Mouse (Mus musculus): Measurements from ENCODE around the gene Dapl1. TPM values are rescaled to one million over a fixed set of nuclear protein-coding genes. Genes with fewer than 3 reads are reported as not detected.

Gene Dapl1
- polyA plus RNA-seq, 1 experiment from 2014 or later = not detected

DNA sequence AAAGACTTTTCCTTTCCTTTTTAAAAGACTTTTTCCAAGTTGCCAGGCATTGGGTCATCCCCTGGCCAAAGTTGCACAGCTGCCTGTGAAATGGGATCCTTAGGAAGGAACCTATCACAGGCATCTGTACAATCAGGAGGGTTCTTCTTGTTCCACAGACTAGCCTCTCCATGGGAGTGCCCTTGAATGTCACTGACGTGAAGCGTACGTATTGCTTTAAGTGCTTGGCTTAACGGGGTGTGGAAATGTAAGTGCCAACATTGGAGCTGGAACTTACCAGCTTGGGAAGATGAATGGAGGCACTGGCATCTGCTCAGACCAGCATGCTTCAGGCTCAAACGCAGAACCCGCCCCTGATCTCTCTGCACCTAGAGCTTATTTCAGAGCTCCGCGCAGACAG, 14.7 kb downstream of the Dapl1 start:
- H3K36me3 ChIP-seq (ENCODE audit: inconsistent target) = no peaks in the 10 kb centered on the region
- 97% methylated on average over 8 of the region's 8 CpGs for WGBS (ENCODE audit: missing documents)
- no peaks in the 10 kb centered on the region for H3K79me2 ChIP-seq (ENCODE audit: inconsistent target)
- no peak overlapping the region for H3K27ac ChIP-seq
- no peak overlapping the region for H3K4me3 ChIP-seq (ENCODE audit: inconsistent target)

DNA sequence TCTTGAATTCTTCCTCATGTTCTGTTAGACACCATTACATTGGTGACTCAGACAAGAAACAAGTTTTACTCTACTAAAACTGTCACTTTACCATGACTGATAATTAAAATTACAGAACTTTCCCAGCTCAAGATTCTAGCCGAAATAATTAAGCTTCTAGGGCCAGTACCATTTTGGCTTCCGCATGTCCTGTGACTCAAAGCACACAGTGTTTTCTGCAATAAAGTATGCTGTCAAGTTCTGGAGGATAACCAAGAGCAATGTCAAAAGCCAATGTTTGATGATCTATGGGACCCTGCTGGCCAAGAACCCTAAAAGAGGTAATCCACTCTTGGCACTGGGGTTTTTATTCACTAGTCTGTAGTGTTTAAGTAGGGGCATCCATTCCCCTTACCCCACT, 15.3 kb downstream of the Dapl1 start:
- no peaks in the 10 kb centered on the region for H3K36me3 ChIP-seq (ENCODE audit: inconsistent target)
- WGBS (ENCODE audit: missing documents) = 100% methylated on average over 2 of the region's 2 CpGs

DNA sequence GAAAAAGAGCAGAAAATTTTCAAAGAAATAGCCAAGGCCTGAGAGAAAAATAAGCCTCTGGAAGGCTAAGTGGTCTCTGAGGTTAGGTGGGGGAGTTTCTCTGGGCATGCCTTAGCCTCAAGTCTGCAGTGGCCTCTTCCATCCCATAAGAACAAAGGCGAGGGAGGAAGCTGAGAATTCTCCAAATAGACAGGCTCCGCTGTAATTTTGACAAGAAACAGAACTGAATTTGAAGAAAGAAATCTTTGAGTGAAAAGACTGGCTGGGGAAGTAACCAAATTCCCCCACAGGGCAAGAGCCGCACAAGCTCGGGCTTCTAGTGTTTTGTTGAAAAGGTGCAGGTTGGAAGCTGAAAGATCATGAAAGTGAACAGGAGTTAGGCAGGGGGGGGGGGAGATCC, 24.6 kb downstream of the Dapl1 start:
- Histone ChIP-seq H3K79me2 (ENCODE audit: inconsistent target) (no peaks in the 10 kb centered on the region), H3K36me3 (ENCODE audit: inconsistent target) (no peaks in the 10 kb centered on the region), H3K4me3 (ENCODE audit: inconsistent target) (no peak overlapping the region), H3K27ac (no peak overlapping the region)
- WGBS (ENCODE audit: missing documents) = 89% methylated on average over 4 of the region's 4 CpGs

More for the DNA sequence above, 15.3 kb downstream of the Dapl1 start:
- no peaks in the 10 kb centered on the region for H3K79me2 ChIP-seq (ENCODE audit: inconsistent target)
- no peak overlapping the region for H3K4me3 ChIP-seq (ENCODE audit: inconsistent target)
- no peak overlapping the region for H3K27ac ChIP-seq

GRCm38 (mm10) chr2:59510416-59510815, 26.0 kb downstream of the Dapl1 start:
- H3K27ac ChIP-seq = no peak overlapping the region
- WGBS (ENCODE audit: missing documents) = 82% methylated on average over 9 of the region's 9 CpGs
- no peak overlapping the region for H3K4me3 ChIP-seq (ENCODE audit: inconsistent target)
- no peaks in the 10 kb centered on the region for H3K36me3 ChIP-seq (ENCODE audit: inconsistent target)
- no peaks in the 10 kb centered on the region for H3K79me2 ChIP-seq (ENCODE audit: inconsistent target)

GRCm38 (mm10) chr2:59510882-59511281, 26.4 kb downstream of the Dapl1 start:
- Histone ChIP-seq H3K36me3 (ENCODE audit: inconsistent target) (no peaks in the 10 kb centered on the region), H3K4me3 (ENCODE audit: inconsistent target) (no peak overlapping the region), H3K79me2 (ENCODE audit: inconsistent target) (no peaks in the 10 kb centered on the region), H3K27ac (no peak overlapping the region)
- 75% methylated on average over 6 of the region's 6 CpGs for WGBS (ENCODE audit: missing documents)

GRCm38 (mm10) chr2:59520663-59521062, 36.2 kb downstream of the Dapl1 start:
- WGBS (ENCODE audit: missing documents) = 86% methylated on average over 10 of the region's 10 CpGs
- no peak overlapping the region for H3K4me3 ChIP-seq (ENCODE audit: inconsistent target)
- H3K79me2 ChIP-seq (ENCODE audit: inconsistent target) = no peaks in the 10 kb centered on the region
- H3K27ac ChIP-seq = no peak overlapping the region
- H3K36me3 ChIP-seq (ENCODE audit: inconsistent target) = no peaks in the 10 kb centered on the region

DNA sequence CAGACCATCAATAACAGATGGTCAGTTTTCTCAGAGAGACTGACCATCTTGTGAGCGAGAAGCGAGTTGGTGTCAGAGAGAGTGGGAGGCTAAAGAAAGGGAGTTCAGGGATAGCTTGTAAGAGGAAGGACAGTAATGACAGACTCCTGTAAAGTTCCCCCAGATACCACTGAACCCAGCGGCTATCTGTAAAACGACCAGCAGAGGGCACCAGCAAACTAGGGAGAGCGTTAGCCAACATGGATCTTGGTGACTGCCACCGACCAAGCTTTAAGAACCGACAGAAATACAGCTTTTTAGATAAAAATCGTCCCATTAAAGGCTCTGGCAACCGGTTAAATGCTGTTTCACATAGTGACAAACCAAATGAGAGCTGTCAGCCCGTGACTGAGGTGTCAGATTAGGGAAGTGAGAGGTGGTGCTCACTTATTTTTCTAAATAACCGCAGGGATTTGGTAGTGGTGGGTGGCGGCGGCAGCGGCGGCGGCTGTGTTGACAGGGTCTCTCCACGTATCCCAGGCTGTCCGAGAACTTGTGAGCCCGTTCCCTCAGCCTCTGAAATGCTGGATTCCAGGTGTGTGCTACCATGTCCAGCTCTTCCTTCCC, 37.7 kb downstream of the Dapl1 start:
- H3K4me3 ChIP-seq (ENCODE audit: inconsistent target) = no peak overlapping the region
- H3K36me3 ChIP-seq (ENCODE audit: inconsistent target) = no peaks in the 10 kb centered on the region
- H3K79me2 ChIP-seq (ENCODE audit: inconsistent target) = no peaks in the 10 kb centered on the region
- 12% methylated on average over 14 of the region's 19 CpGs for WGBS (ENCODE audit: missing documents)
- H3K27ac ChIP-seq = no peak overlapping the region

GRCm38 (mm10) chr2:59523526-59523925, 39.1 kb downstream of the Dapl1 start:
- Histone ChIP-seq H3K4me3 (ENCODE audit: inconsistent target) (no peak overlapping the region), H3K27ac (no peak overlapping the region), H3K36me3 (ENCODE audit: inconsistent target) (no peaks in the 10 kb centered on the region), H3K79me2 (ENCODE audit: inconsistent target) (no peaks in the 10 kb centered on the region)
- WGBS (ENCODE audit: missing documents) = 79% methylated on average over 3 of the region's 3 CpGs

DNA sequence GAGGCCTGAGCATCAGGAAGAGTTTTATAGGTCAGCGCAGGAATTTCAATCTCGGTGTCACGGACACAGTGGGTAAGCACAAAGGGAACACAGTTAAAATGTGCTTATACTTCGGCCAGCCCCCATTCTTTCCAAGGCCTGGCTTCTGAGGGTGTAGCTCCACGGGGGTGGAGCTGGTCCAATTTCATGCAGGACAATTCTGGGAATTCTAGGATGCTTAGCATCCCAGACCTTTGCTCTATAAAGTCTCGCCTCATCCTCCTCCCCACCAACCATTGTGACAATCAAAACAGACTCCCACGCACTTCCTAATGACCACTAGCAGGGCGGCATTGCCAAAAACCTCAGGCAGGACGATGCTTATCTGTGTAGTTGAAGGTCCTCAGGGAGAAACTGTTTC, 42.4 kb downstream of the Dapl1 start:
- no peak overlapping the region for H3K4me3 ChIP-seq (ENCODE audit: inconsistent target)
- 88% methylated on average over 9 of the region's 9 CpGs for WGBS (ENCODE audit: missing documents)
- no peaks in the 10 kb centered on the region for H3K79me2 ChIP-seq (ENCODE audit: inconsistent target)
- no peaks in the 10 kb centered on the region for H3K36me3 ChIP-seq (ENCODE audit: inconsistent target)
- H3K27ac ChIP-seq = no peak overlapping the region

GRCm38 (mm10) chr2:59529574-59530080, 45.2 kb downstream of the Dapl1 start:
- Histone ChIP-seq H3K4me3 (ENCODE audit: inconsistent target) (no peak overlapping the region), H3K79me2 (ENCODE audit: inconsistent target) (no peaks in the 10 kb centered on the region), H3K36me3 (ENCODE audit: inconsistent target) (no peaks in the 10 kb centered on the region), H3K27ac (no peak overlapping the region)
- WGBS (ENCODE audit: missing documents) = 43% methylated on average over 17 of the region's 17 CpGs

GRCm38 (mm10) chr2:59530811-59531210, 46.4 kb downstream of the Dapl1 start:
- WGBS (ENCODE audit: missing documents) = 93% methylated on average over 3 of the region's 3 CpGs
- Histone ChIP-seq H3K4me3 (ENCODE audit: inconsistent target) (no peak overlapping the region), H3K79me2 (ENCODE audit: inconsistent target) (no peaks in the 10 kb centered on the region), H3K27ac (no peak overlapping the region), H3K36me3 (ENCODE audit: inconsistent target) (no peaks in the 10 kb centered on the region)

DNA sequence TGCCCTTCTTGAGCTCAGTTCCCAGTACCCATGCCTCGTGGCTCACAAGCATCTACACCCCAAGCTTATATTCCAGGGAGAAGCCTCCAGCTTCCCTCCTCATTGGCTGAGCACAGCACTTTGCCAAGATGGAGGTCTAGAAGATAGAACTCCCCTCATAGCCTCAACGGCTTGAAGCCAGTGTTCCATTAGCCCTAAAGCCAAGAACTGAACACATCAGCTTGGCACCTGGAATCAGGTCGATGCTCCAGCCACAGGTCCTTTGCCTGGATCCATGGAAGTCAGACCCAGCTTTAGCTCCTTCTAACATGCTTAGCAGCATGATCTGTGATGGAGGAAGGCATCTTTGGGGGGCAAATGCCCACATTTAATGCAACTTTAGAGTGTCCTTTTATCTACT, 48.5 kb downstream of the Dapl1 start:
- WGBS (ENCODE audit: missing documents) = 93% methylated on average over 3 of the region's 3 CpGs
- Histone ChIP-seq H3K27ac (no peak overlapping the region), H3K79me2 (ENCODE audit: inconsistent target) (no peaks in the 10 kb centered on the region), H3K36me3 (ENCODE audit: inconsistent target) (no peaks in the 10 kb centered on the region), H3K4me3 (ENCODE audit: inconsistent target) (no peak overlapping the region)

DNA sequence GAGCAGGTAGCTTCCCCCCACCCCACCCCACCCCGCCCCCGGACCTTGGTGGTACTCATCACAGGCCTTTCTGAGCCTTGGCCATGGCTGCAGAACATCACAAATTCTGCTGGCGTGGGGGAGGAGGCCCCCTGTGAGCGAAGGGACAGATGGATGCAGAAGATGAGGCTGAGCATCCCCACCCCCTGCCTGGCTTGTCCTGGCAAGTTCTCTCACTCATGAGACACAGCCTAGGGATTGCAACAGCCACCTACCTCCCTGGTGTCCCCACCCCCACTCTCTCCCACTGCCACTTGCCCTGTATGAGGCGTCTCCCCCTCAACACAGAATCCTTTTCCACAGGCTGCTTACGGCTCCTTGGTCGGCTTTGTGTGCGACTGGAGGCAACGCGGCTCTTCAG, 49.1 kb downstream of the Dapl1 start:
- H3K27ac ChIP-seq = no peak overlapping the region
- WGBS (ENCODE audit: missing documents) = 95% methylated on average over 8 of the region's 10 CpGs
- no peak overlapping the region for H3K4me3 ChIP-seq (ENCODE audit: inconsistent target)
- H3K79me2 ChIP-seq (ENCODE audit: inconsistent target) = no peaks in the 10 kb centered on the region
- no peaks in the 10 kb centered on the region for H3K36me3 ChIP-seq (ENCODE audit: inconsistent target)

- H3K79me2 ChIP-seq (ENCODE audit: inconsistent target) = no peaks in the 10 kb centered on the region
- WGBS (ENCODE audit: missing documents) = 96% methylated on average over 15 of the region's 15 CpGs
These were observed 49.7 kb downstream of the Dapl1 start for GRCm38 (mm10) chr2:59533971-59534748.

GRCm38 (mm10) chr2:59536958-59537357, 52.5 kb downstream of the Dapl1 start:
- WGBS (ENCODE audit: missing documents) = 96% methylated on average over 2 of the region's 2 CpGs
- no peaks in the 10 kb centered on the region for H3K36me3 ChIP-seq (ENCODE audit: inconsistent target)
- H3K79me2 ChIP-seq (ENCODE audit: inconsistent target) = no peaks in the 10 kb centered on the region
- no peak overlapping the region for H3K4me3 ChIP-seq (ENCODE audit: inconsistent target)
- no peak overlapping the region for H3K27ac ChIP-seq

More at GRCm38 (mm10) chr2:59533971-59534748, 49.7 kb downstream of the Dapl1 start:
- Histone ChIP-seq H3K36me3 (ENCODE audit: inconsistent target) (no peaks in the 10 kb centered on the region), H3K27ac (no peak overlapping the region), H3K4me3 (ENCODE audit: inconsistent target) (no peak overlapping the region)

Measured in macrophage (primary cell).